Mouse (Mus musculus): ENCODE results near the gene Idnk. TPM values are rescaled to one million over a fixed set of nuclear protein-coding genes. Genes with fewer than 3 reads are reported as not detected.
A peak's percentile ranks its signal among the peaks of the same experiment; 100 is the strongest.

The Idnk gene
- 40.5 and 43.5 TPM in 2 replicates for polyA plus RNA-seq (2015; fragmentation: Nextera tagmentation; extraction: Ambion mirVana)

GRCm38 (mm10) chr13:58157447-58158098 is at the start of gene Idnk:
Gene Idnk, plus strand, starts transcription at chr13:58157649.
- TF ChIP-seq CTCF (IDR thresholded peaks at IDR 0.05) (peak; percentile 66), EP300 (IDR thresholded peaks at IDR 0.05) (no peak)
- peak; percentile 92 for ATAC-seq
- Histone ChIP-seq H3K9me3 (ENCODE audit: low read length) (no peaks in the 10 kb centered on the region), H3K4me1 (ENCODE audit: insufficient read depth, low read depth, low read length) (no peaks in the 10 kb centered on the region), H3K27ac (ENCODE audit: low read length) (peak within 1 kb of the TSS; percentile 76), H3K36me3 (ENCODE audit: insufficient read depth, low read length) (peaks cover 17% of the 10 kb centered on the region), H3K4me2 (replicated peaks; ENCODE audit: low read depth, low read length) (peak within 1 kb of the TSS; percentile 94), H3K4me3 (ENCODE audit: low read depth, low read length) (peak within 1 kb of the TSS; percentile 78), H3K9ac (replicated peaks; ENCODE audit: low read depth) (peak within 1 kb of the TSS; percentile 43), H3K27me3 (replicated peaks; ENCODE audit: insufficient read depth, low read length) (no peaks in the 10 kb centered on the region)
- DNase-seq (ENCODE audit: low spot score) = peak; percentile 94
- WGBS = 3% methylated on average over 18 of the region's 30 CpGs

- Histone ChIP-seq H3K27me3 (replicated peaks; ENCODE audit: insufficient read depth, low read length) (no peaks in the 10 kb centered on the region), H3K9ac (replicated peaks; ENCODE audit: low read depth) (no peak overlapping the region), H3K4me1 (ENCODE audit: insufficient read depth, low read depth, low read length) (peaks cover 12% of the 10 kb centered on the region; the same call in 1 of the 2 replicates), H3K36me3 (ENCODE audit: insufficient read depth, low read length) (no peaks in the 10 kb centered on the region), H3K4me2 (replicated peaks; ENCODE audit: low read depth, low read length) (no peak overlapping the region), H3K9me3 (ENCODE audit: low read length) (no peaks in the 10 kb centered on the region), H3K27ac (ENCODE audit: low read length) (no peak overlapping the region), H3K4me3 (ENCODE audit: low read depth, low read length) (no peak overlapping the region)
- no peak for ATAC-seq
- TF ChIP-seq EP300 (IDR thresholded peaks at IDR 0.05) (no peak), CTCF (IDR thresholded peaks at IDR 0.05) (no peak)
- no peak for DNase-seq (ENCODE audit: low spot score)
- 91% methylated on average over 6 of the region's 6 CpGs for WGBS
These were observed 46.1 kb upstream of the Idnk start for GRCm38 (mm10) chr13:58111306-58111705.

GRCm38 (mm10) chr13:58112191-58112590 is 45.3 kb upstream of the Idnk start:
- WGBS = 54% methylated on average over 10 of the region's 10 CpGs

DNA sequence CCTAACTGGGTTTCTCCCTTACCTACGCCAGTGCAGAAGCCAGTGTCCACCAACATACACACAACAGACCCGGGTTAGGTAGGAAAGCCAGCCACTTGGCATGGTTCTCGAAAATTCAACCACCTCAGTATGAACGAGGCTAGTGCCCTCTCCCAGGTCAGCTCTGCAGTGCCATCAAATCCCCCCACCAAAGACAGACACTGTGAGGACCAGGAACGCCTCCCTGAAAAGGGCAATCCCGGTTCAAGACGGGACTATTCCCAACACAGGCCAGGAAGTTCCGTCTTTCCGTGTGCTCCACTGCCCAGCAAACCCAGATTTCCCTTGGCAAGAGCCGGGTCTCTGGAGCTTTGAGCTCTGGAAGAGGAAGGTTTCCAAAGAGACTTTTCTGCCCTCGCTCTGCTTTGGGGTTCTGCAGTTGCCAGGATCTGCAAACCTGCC is 44.8 kb upstream of the Idnk start:
- H3K27me3 ChIP-seq (replicated peaks; ENCODE audit: insufficient read depth, low read length) = no peaks in the 10 kb centered on the region
- H3K4me1 ChIP-seq (ENCODE audit: insufficient read depth, low read depth, low read length) = peaks cover 12% of the 10 kb centered on the region; the same call in 1 of the 2 replicates
- no peaks in the 10 kb centered on the region for H3K36me3 ChIP-seq (ENCODE audit: insufficient read depth, low read length)
- H3K9me3 ChIP-seq (ENCODE audit: low read length) = no peaks in the 10 kb centered on the region
- WGBS = 9% methylated on average over 11 of the region's 11 CpGs
- H3K4me3 ChIP-seq (ENCODE audit: low read depth, low read length) = peak overlapping the region; percentile 46
- ATAC-seq = no peak
- peak overlapping the region; percentile 39 for H3K9ac ChIP-seq (replicated peaks; ENCODE audit: low read depth)
- DNase-seq (ENCODE audit: low spot score) = no peak
- H3K27ac ChIP-seq (ENCODE audit: low read length) = no peak overlapping the region
- TF ChIP-seq CTCF (IDR thresholded peaks at IDR 0.05) = no peak
- TF ChIP-seq EP300 (IDR thresholded peaks at IDR 0.05) = no peak
- peak overlapping the region; percentile 74 for H3K4me2 ChIP-seq (replicated peaks; ENCODE audit: low read depth, low read length)

More at GRCm38 (mm10) chr13:58112191-58112590, 45.3 kb upstream of the Idnk start:
- no peaks in the 10 kb centered on the region for H3K36me3 ChIP-seq (ENCODE audit: insufficient read depth, low read length)
- peaks cover 12% of the 10 kb centered on the region; the same call in 1 of the 2 replicates for H3K4me1 ChIP-seq (ENCODE audit: insufficient read depth, low read depth, low read length)
- H3K9ac ChIP-seq (replicated peaks; ENCODE audit: low read depth) = peak overlapping the region; percentile 39; the same call in 1 of the 2 replicates
- H3K27me3 ChIP-seq (replicated peaks; ENCODE audit: insufficient read depth, low read length) = no peaks in the 10 kb centered on the region
- peak overlapping the region; percentile 74 for H3K4me2 ChIP-seq (replicated peaks; ENCODE audit: low read depth, low read length)
- ATAC-seq (no peak), DNase-seq (ENCODE audit: low spot score) (no peak)
- H3K27ac ChIP-seq (ENCODE audit: low read length) = no peak overlapping the region
- H3K9me3 ChIP-seq (ENCODE audit: low read length) = no peaks in the 10 kb centered on the region
- peak overlapping the region; percentile 46; the same call in 1 of the 2 replicates for H3K4me3 ChIP-seq (ENCODE audit: low read depth, low read length)
- TF ChIP-seq EP300 (IDR thresholded peaks at IDR 0.05) = no peak
- no peak for TF ChIP-seq CTCF (IDR thresholded peaks at IDR 0.05)

DNA sequence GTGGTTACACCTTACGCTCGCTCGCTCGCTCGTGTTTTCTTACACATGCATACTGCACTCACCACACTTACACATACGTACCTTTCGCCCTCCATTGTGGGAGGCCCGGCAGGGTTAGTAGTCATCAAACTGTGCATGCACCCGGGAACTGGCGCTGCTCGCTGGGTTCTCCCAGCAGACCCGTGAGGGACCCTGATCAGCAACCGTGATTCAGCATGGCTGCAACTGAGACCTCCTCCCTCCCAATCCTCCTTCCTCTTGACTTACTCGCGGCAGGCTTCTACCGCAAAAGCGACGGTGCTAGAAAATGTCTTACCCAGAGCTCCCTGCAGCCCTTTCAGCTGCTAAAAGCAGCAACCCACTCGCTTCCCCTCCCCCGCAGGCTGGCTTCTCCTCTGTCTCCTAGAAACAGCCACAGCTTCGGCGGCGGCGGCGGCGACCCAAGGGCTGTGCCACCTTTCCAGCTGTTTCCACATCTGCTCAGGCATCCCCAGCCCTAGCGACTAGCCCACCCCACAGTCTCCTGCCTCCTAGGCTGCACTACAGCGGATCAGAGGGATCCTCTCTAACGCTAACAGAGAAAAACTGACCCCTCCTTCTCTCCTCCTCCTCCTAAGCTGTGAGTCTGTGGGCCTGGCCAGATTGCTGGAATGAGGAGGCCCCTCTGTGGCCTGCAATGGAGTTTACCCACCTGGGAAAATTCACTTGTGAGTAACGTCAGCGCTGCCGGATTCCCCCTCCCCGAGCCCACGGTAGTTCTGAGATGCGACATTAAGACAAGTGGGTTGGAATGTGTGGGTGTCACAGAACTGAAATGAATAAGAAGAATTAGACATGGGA is 44.2 kb upstream of the Idnk start, which contains the start of gene Klhl3:
Gene Klhl3 (minus strand): TSS at position 532 of the 840 bp plus-strand sequence.
- Histone ChIP-seq H3K27me3 (replicated peaks; ENCODE audit: insufficient read depth, low read length) (no peaks in the 10 kb centered on the region), H3K4me1 (ENCODE audit: insufficient read depth, low read depth, low read length) (peaks cover 12% of the 10 kb centered on the region; the same call in 1 of the 2 replicates), H3K4me3 (ENCODE audit: low read depth, low read length) (peak within 1 kb of the TSS; percentile 46), H3K9me3 (ENCODE audit: low read length) (no peaks in the 10 kb centered on the region), H3K4me2 (replicated peaks; ENCODE audit: low read depth, low read length) (peak within 1 kb of the TSS; percentile 74), H3K36me3 (ENCODE audit: insufficient read depth, low read length) (no peaks in the 10 kb centered on the region), H3K9ac (replicated peaks; ENCODE audit: low read depth) (peak within 1 kb of the TSS; percentile 39), H3K27ac (ENCODE audit: low read length) (no peak within 1 kb of the TSS)
- peak; percentile 62 for DNase-seq (ENCODE audit: low spot score)
- WGBS = under 1% methylated on average over 35 of the region's 35 CpGs
- ATAC-seq = peak; percentile 56
- TF ChIP-seq EP300 (IDR thresholded peaks at IDR 0.05) (no peak), CTCF (IDR thresholded peaks at IDR 0.05) (peak; percentile 63)

DNA sequence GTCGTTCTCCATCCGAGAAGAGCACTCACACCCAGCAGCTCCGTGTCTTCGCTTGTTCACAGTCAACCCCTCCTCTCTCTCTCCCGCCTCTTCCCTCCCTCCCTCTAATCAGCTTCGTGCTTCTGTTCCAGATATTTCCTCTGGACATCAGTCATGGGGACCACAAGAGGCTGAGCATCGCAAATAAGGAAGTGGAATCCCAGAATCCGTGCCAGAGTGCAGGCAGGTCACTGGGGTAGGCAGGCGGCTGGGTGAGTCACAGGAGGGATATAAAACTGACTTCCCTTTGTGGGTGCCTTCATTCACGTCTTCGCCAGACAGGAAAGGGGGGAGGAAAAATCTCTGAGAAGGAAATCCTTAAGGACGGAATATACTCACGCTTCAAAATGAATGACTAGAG is 42.2 kb upstream of the Idnk start:
- ATAC-seq (peak; percentile 60), DNase-seq (ENCODE audit: low spot score) (peak; percentile 79)
- Histone ChIP-seq H3K4me2 (replicated peaks; ENCODE audit: low read depth, low read length) (no peak overlapping the region), H3K4me3 (ENCODE audit: low read depth, low read length) (no peak overlapping the region), H3K27me3 (replicated peaks; ENCODE audit: insufficient read depth, low read length) (no peaks in the 10 kb centered on the region), H3K9me3 (ENCODE audit: low read length) (no peaks in the 10 kb centered on the region), H3K36me3 (ENCODE audit: insufficient read depth, low read length) (no peaks in the 10 kb centered on the region), H3K9ac (replicated peaks; ENCODE audit: low read depth) (no peak overlapping the region), H3K27ac (ENCODE audit: low read length) (no peak overlapping the region), H3K4me1 (ENCODE audit: insufficient read depth, low read depth, low read length) (peaks cover 12% of the 10 kb centered on the region; the same call in 1 of the 2 replicates)
- WGBS = 20% methylated on average over 13 of the region's 13 CpGs
- 0 out of 2 replicates have a peak, but pooled peaks have one; percentile 57 for TF ChIP-seq EP300 (IDR thresholded peaks at IDR 0.05)
- TF ChIP-seq CTCF (IDR thresholded peaks at IDR 0.05) = no peak

Measured in lung, postnatal 0 days (tissue).